Mouse (Mus musculus) layer of hippocampus, postnatal 10 days (tissue): ENCODE measurements at regions not wholly inside any gene's neighbourhood (a gene's known extent, or its start where the extent isn't known, plus 50 kb on each side); places are given as distances from the start of the nearest gene placed in this dataset.

Experiments used
- DNase-seq, 2 experiments: peaks; one replicate each; pipeline ENCODE4 v3.0.0; 2021; ENCODE audit warnings: low spot score in 2 of 2

- no peak for DNase-seq
Observed at GRCm38 (mm10) chr9:112743871-112744590, 508.3 kb upstream of the Arpp21 start.

GRCm38 (mm10) chr9:112735761-112736160 is 500.0 kb upstream of the Arpp21 start:
- no peak for DNase-seq

GRCm38 (mm10) chr9:112725523-112725922 is 489.8 kb upstream of the Arpp21 start:
- no peak for DNase-seq

GRCm38 (mm10) chr9:112725103-112725502 is 489.4 kb upstream of the Arpp21 start:
- no peak for DNase-seq

- no peak for DNase-seq
Observed at GRCm38 (mm10) chr9:112723346-112723745, 487.6 kb upstream of the Arpp21 start.

- DNase-seq = no peak
Observed at GRCm38 (mm10) chr9:112722501-112722900, 486.8 kb upstream of the Arpp21 start.

- DNase-seq = no peak
Observed at GRCm38 (mm10) chr9:112715197-112715762, 479.5 kb upstream of the Arpp21 start.

- DNase-seq = no peak
Observed at GRCm38 (mm10) chr9:112678866-112679265, 443.1 kb upstream of the Arpp21 start.

- no peak for DNase-seq
Observed at GRCm38 (mm10) chr9:112675232-112675631, 439.5 kb upstream of the Arpp21 start.
